Mouse (Mus musculus) macrophage (primary cell): ENCODE measurements around the gene Pabpc6. TPM values are rescaled to one million over a fixed set of nuclear protein-coding genes. Genes with fewer than 3 reads are reported as not detected.

Source experiments
- H3K27ac ChIP-seq: fragments of 350-480 bp; formaldehyde crosslinking; 2 replicates; pipeline ENCODE4 v1.9.0; 2021
- H3K36me3 ChIP-seq: fragments of 350-480 bp; formaldehyde crosslinking; 2 replicates; pipeline ENCODE4 v1.9.0; 2021; ENCODE audit errors: inconsistent target
- H3K4me3 ChIP-seq: fragments of 350-480 bp; formaldehyde crosslinking; 2 replicates; pipeline ENCODE4 v1.9.0; 2021; ENCODE audit errors: inconsistent target
- H3K79me2 ChIP-seq: fragments of 350-480 bp; formaldehyde crosslinking; 2 replicates; pipeline ENCODE4 v1.9.0; 2021; ENCODE audit errors: inconsistent target
- WGBS: methylation state at CpG from one replicate; pipeline ENCODE4 v1.1.7; 2026; ENCODE audit warnings: inconsistent platforms; ENCODE audit not compliant: missing documents; 5-methylcytosine and 5-hydroxymethylcytosine counted together
- polyA plus RNA-seq: library from polyadenylated mRNA; stranded (reverse); fragments of 250-400 nt; gene quantifications from 3 replicates; pipeline ENCODE4 v1.2.4, GENCODE M21; 2018; ENCODE audit warnings: inconsistent platforms

Gene Pabpc6
- polyA plus RNA-seq, 1 experiment from 2014 or later: not detected

- Histone ChIP-seq H3K27ac (no peak overlapping the region), H3K36me3 (no peaks in the 10 kb centered on the region), H3K4me3 (no peak overlapping the region), H3K79me2 (no peaks in the 10 kb centered on the region)
- WGBS: 40% methylated on average over 16 of the region's 16 CpGs
Observed at GRCm38 (mm10) chr17:9632579-9633252, 36.8 kb downstream of the Pabpc6 start.

DNA sequence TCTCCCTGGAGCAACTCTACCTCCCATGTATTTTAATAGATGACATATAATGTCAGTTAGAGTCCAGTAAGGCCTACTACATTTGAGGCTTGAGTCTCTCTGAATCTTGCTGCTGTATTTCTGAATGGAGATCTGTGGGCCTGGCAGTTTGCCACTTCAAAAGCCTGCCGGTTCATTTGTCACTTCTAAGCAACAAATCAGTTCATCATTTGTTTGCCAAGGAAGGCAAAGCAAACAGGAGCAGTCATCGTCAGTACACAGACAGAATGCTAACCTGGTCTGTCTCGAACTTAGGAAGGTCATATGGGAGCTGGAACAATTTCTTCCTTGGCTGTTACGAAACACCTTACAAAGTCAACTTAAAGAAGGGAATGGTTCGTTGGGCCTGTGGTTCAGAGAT lies 37.4 kb downstream of the Pabpc6 start:
- Histone ChIP-seq H3K27ac (no peak overlapping the region), H3K4me3 (no peak overlapping the region), H3K36me3 (no peaks in the 10 kb centered on the region), H3K79me2 (no peaks in the 10 kb centered on the region)
- 55% methylated on average over 5 of the region's 5 CpGs for WGBS

GRCm38 (mm10) chr17:9631081-9631480 lies 38.4 kb downstream of the Pabpc6 start:
- H3K36me3 ChIP-seq: no peaks in the 10 kb centered on the region
- no peak overlapping the region for H3K27ac ChIP-seq
- H3K79me2 ChIP-seq: no peaks in the 10 kb centered on the region
- H3K4me3 ChIP-seq: no peak overlapping the region
- WGBS: 100% methylated on average over 1 of the region's 1 CpGs

DNA sequence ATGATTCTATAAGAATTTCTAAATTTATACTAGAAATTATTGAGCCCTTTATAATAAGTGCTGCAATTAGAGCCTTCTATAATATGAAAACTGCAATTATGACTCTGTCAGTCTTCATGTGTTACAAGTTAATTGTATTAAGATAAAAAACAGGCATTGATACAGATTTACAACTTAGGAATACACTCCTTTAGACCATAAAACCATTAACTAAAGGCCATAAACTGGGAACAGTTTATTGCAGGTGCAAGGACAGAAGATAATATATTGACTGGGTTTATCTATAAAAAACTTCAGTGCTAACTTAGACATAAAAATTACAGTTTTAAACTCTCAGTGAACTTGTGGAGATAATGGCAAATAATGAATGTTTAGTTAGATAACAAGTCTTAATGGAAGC lies 42.5 kb downstream of the Pabpc6 start:
- Histone ChIP-seq H3K79me2 (no peaks in the 10 kb centered on the region), H3K36me3 (no peaks in the 10 kb centered on the region), H3K4me3 (no peak overlapping the region), H3K27ac (no peak overlapping the region)

Other genes with a start within 250 kb of the Pabpc6 start
- gene Gm17728, start 247.7 kb downstream of the Pabpc6 start, polyA plus RNA-seq: not detected in 3 replicates